Mouse (Mus musculus): ENCODE data around the gene Il6st.

DNA sequence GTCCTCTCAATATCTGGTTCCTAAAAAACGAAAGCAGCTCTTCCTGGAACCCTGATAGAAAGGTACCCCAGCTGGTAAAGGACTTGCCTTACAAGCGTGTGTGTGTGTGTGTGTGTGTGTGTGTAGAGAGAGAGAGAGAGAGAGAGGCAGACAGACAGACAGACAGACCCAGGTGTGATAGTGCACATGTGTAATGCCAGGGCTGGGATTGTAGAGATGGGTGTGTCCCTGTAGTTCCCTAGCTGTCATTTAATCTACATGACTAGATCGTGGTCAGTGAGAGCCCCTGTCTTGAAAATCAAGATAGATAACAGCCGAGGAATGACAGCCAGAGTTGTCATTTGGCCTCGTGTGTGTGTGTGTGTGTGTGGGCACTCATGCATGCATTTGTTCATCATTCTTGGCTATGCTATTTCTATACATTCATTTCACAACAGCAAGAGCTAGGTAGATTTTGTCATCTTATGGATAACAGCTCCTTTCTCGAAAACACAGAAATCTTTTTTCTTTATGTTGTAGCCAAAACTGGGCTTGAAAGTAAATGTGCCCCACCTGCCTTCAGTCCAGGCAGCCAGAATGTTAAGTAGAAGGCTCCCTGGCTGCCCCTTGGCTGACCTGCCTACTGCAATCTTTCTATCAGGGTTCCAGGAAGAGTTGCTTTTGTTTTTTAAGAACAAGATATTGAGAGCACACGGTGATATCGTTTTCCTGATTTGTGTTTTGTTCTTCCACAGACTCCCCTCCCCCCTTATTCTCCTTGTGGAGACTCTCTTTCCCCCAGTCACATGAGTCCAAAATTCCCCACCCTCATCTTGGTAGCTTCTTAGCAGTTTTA is 28.4 kb upstream of the Il6st start:
- TF ChIP-seq GATA1 (IDR thresholded peaks at IDR 0.05; ENCODE audit: borderline replicate concordance, low read length) (no peak), FLI1 (IDR thresholded peaks at IDR 0.05; ENCODE audit: low read length) (no peak)
